Mouse (Mus musculus) thymus, postnatal 14 days (tissue): ENCODE results near the gene Hint1.
"Not testable (repeated sequence)": the region's sequence is repeated elsewhere in the genome, so short reads cannot be mapped to it uniquely, and the experiment has no call there.

Experiments
- DNase-seq: peaks from one replicate; pipeline ENCODE4 v3.0.0; 2021

The Hint1 gene

DNA sequence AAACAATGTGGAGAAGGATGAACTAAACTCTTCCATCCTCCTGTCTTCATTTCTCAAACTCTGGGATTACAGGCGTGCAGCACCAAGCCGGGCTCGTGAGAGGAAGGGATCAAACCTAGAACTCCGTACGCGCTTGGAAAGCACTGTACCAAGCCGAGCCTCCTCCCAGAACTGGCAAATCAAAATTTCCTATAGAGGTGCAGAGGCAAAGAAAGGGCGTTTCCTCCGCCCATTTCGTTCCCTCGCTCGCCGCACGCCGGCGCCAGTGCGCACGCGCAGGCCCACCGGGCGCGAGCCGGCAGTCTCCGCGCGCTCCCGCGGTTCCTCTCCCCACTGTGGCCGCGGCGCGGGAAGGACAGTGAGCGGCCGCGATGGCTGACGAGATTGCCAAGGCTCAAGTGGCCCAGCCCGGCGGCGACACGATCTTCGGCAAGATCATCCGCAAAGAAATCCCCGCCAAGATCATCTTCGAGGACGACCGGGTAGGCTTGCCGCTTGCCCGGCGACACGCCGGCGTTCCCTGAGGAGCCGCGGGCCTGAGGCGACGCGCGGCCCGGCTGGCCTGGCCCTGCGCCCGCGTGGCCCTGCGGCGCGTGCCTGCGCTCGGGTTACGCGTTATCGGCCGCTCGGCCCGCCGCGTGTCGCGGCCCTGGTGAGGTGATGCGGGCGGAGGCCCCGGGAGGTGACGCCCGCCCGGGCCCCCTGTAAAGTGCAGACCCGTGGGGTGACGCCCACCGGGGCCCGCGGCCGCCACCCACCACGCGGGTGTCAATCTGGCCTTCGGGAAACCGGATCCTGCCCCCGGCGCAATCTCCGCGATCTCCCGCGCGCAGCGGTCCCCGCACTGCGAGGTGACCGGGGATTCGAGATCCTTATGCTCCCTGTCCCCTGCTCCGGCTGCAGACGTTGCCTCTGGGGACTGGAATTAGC is at the start of gene Hint1:
TSS of gene Hint1 (plus strand) at position 265 of the 930 bp plus-strand sequence.
- peak; percentile 94 for DNase-seq

DNA sequence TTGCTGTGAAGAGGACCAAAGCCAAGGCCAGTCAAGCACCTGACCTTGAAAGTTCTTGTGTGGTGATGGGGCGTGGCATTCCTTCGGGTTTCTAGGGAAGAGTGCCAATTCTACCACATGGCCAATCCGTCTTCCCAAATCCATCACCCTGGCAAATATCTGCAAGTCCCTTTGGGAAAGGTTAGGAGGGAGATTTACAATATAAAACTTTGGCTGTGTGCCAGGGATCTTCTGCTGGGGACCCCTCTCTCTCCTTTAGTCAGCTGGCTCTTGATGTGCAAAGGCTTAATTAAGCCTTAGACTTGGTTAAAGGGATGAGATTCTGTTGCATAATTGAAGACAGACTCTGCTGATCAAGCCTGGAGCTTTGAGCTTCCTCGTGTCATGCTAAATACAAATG is 48.7 kb upstream of the Hint1 start:
- no peak for DNase-seq

DNA sequence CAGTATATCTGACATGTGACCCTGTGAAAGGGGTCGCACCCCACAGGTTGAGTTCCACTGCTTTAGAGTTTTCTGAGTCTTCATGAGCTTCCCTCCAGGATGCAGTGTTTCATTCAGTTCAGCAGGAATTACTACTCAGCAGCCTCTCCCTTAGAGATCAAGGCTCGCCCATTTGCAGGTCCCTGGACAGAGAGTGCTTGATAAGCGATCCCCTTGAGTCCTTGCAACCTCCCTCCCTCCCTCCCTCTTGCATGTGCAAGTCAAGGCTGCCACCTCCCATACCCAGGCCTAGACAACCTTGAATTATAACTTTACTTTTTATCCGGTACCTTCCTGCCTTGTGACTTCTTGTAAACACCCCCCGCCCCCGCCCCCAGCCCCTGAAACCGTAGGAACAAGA is 46.7 kb upstream of the Hint1 start:
- DNase-seq, result no peak

DNA sequence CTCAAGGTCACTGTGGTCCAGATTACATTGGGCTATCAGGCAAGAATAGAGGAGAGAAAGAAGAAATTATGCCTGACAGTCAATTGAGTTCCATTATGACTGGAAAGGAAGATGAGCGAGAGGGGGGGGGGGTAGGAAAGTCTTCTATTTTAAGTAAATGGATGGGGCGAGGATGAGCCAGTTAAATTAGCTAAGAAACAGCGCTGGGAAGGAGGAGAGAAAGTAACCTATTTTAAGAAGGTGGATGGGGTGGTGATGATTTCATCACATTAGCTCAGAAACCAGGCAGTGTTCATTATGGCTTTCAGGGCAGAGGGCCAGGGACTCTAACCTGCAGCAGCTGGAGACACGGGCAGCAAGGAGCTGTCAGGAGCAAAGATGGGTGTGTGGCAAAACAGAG is 42.7 kb upstream of the Hint1 start:
- DNase-seq, result no peak

DNA sequence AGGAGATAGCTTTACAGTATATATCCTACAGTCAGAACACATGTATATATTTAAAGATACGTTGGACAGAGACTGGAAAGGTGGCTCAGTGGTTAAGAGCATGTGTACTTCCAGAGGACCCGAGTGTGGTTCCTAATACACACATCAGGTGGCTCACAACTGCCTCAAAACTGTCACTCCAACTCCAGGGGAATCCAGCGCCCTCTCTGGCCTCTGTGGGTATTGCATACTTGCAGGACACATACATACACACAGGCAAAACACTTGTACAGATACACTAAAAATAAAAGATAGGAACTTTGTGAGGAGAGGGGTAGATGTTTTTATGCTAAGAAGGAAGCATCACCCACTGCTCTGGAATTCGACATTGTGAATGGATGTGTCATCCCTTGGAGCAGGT is 40.4 kb upstream of the Hint1 start:
- no peak for DNase-seq

DNA sequence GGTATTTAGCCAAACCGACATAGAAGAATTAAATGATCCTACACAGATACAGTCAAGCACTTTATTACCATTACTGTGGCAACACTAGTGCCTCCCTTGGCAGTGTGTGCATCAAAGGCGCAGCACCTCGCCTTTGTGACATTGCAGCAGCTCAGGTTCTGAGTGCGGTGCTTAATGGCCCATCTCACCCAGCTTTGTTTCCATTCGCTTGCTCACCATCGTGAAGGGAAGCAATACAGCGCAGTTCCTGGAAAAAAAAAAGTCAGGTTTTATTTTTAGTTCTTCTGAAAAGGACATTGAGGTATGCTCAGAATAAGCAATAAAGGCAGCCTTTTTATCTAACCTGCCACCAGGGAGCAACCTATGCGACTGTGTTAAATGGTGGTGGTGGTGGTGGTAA is 39.4 kb upstream of the Hint1 start:
- no peak for DNase-seq

DNA sequence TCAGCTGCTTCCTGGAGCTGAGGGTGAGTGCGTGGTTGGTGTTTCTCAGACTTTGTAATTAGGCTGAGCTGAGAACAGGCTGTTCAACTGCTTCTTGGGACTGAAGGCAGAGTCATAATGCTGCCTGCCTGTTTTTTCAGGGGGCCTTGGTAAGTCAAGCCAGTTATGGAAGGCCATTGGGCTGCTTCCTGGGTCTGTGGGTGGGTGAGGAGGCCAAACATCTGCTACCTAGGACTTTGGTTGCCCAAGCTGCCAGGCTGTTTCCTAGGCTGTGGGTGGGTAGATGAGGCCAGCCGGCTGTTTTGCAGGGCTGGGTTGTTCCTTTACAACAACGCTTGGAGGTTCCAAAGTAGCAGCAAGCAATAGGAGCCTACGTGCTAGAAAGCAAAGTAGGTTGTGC is 32.4 kb upstream of the Hint1 start:
- peak; percentile 20 for DNase-seq

DNA sequence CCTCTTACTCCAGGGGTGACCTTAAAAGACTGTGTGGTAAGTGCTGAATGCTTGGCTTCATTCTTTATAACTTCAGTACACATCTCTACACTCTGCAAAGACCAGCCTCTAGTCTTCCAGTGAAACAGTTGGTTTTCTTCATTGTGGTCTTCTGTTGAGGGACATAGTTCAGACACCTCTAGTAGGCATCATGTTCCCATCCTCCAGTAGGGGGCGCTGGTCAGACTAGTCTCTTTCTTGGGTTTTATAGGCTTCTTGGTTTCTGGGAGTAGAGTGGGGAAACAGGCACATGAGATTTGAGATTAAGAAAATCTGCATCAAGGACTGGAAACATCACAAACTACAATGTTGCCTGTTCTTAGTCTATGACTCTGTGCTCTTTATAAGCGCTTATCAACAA is 31.6 kb upstream of the Hint1 start:
- peak; percentile 42 for DNase-seq

DNA sequence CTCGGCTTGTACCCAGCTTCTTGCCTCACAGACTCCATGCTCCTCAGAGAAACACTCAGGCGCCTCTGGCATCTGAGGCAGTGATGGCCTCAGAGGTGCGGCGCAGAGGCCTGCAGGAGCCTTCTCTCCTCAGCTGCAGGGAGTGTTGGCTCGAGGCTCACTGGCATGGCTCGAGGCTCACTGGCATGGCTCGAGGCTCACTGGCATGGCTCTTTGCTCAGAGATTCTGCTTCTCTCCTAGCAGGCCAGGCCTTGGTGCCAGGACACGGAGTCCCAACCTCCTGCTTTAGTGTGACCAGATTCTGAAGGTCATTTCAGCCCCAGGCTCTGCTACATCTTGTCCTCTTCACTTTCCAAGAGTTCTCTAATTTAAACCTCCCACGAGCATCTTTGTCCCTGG is 30.1 kb upstream of the Hint1 start:
- no peak for DNase-seq

DNA sequence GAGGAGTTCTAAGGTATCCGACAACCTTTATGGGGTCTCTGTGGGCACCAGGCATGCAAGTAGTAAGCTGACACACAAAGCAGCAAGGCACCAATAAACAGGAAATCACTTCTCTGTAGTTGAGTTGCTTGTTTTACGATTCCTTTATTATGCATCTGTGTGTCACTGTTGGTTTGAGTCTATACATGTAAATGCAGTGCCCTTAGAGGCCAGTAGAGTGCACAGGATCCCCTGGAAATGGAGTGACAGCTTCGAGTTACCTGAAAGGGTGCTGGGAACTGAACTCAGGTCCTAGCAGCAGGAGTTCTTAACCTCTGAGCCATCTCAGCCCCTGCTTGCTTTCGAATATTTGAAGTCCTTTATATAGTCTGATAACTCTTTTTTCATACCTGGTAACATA is 26.5 kb upstream of the Hint1 start:
- no peak for DNase-seq

DNA sequence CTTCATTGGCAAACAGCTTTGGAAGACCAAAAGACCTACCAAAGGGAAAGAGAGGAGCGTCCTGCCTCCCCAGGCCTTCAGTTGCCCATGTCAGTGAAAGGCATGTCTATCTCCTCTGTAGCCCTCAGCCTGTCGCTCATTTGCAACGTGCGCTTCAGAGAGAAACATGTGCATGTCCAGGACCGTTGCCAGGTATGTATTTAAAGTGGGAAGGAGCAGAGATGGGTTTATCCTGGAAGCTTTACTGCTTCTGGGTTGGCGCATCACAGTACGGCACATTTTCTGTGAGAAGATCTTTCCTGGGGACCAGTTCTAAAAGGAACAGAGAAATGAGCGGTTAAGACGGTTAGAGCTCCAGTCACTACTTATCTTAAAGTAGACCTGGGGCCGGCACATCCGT is 25.3 kb upstream of the Hint1 start:
- DNase-seq, result no peak

DNA sequence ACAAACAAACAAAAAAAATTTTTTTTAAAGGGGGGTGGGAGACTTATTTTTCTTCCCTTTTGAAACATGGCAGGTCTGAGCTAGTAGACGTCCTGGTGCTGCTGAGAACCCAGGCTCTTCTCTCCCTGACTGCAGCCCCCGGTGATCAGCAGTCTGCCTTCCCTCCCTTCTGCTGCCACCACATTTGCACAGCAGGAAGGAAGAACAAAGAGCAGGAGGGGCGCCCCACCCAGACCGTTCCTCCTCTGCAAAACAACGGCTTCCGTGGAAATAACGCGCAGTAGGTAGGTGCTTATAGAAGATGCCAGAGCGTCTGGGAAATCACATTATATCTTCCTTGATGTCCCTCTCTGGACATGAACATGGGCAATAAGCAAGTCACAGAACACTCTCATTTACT is 21.8 kb upstream of the Hint1 start:
- DNase-seq, result peak; percentile 86

DNA sequence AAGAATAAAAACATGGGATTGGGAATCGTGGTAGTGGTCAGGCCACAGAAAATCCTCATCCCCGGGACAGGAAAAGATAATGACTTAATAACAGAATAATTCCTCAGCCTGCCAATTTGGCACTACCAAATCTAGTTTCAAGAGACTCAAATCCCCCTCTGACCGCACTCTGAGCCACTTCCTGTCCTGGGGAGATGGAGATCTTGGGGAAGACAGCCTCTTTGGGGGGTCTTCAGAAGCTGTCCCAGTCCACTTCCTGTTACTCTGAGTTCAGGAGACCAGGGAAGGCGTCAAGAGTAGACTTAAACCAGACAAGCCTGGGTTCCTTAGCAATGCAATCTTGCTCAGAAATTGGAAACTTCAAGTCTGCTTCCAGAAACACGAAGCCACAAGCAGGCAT is 21.2 kb upstream of the Hint1 start:
- peak; percentile 52 for DNase-seq

DNA sequence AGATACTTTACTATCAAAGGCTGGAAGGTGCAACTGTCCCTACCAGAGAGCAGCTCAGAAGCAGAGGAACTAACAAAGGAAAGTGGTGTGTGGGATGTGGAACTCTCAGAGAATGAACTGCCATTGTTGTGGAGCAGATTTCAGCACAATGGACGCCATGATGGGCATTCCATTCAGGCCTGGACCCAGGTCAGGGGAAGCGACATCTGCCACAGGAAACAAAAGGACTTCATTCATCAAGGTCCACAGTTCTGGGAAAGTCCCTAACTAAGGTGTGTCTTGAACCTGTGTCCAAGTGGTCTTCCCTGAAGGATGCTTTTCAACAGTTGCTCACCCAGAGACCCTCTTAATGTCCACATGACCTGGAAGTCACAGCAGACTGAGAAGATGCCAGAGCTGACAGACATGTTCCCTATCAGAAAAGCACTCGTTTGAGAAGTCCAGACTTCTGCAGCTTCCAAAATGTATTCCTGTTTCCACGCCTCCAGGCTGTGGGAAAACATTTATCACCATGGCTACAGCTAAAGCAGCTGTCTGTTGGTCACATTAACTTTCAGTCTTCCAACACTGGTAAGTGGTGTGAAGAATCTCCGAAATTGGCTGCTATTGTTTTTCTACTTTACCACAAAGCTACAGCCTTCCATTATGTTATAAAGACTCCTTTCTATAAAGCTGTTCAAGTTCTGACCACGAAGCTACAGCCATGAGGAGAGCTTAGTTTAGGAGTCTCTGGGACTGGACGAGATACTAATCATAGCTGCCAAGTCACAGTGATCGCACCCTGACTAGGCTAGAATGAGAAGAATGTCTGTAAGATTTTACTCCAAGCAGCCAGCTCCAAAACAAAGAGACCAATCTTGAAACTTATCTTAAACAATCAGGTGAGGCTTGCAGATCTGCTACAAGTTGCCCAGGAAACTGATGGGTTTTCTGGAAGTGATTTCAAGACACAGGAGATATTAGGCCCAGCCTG is 20.4 kb upstream of the Hint1 start:
- DNase-seq, result no peak

DNA sequence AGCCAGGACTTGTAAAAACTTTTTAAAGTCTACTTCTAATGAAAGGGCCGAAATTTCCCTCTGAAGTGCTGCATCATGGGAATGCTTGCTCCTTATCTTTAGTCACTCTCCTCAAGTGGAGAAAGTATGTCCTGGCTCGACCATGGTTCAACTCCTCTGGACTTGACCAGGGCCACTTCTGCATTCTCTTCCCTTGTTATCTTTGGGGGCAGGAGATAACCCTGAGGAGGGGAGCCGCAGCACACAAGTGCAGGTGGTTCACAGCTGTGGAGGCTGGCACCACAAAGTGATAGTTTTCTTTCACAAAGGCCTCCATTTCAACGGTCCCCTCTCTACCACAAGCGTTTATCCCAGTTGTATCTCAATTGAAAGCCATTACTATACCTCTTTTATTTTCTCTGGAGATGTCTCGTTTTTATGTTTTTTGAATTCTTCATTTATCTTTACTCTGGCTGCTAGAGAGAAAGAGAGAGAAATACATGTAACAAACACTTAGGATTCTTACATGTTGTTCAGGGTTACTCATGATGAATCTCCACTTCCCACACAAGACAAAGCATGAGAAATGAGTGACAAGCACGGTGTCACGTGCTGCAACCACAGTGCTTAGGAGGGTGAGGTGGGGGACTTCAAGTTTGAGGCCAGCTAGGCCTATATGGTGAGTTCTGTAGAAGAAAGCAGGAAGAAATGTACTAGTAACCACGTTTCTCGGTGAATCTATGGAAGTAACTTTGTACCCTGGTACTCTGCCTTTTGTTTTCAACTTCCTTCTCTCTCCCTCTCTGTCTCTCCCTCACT is 16.0 kb upstream of the Hint1 start:
- DNase-seq, result peak; percentile 72

DNA sequence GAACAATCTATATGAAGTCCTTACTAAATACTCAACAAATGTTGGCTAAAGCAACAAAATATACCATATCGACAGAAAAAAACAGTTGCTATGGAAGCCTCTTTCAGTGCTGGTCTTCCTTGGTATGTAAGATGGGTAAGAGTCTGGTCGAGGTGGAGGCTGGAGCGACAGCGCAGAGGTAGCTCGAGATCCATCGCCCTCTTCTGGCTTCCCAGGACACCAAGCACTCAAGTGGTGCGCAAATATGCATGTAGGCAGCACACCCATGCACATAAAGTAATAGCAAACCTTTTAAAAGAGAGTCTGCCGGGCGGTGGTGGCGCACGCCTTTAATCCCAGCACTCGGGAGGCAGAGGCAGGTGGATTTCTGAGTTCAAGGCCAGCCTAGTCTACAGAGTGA is 14.5 kb upstream of the Hint1 start:
- DNase-seq, result no peak

DNA sequence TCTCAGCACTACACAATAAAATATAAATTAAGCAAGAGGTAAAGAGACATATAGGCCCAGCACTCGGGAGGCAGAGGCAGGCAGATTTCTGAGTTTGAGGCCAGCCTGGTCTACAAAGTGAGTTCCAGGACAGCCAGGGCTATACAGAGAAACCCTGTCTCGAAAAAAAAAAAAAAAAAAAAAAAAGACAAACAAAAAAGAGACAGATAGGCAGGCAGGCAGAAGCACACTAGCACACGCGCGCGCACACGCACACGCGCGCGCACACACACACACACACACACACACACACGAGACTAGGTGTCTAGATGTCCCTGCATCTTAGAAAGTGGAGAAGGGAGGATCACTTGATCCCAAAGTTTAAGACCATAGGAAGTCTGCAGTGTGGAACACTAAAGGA is 7.3 kb upstream of the Hint1 start:
- DNase-seq, result not testable (repeated sequence)

DNA sequence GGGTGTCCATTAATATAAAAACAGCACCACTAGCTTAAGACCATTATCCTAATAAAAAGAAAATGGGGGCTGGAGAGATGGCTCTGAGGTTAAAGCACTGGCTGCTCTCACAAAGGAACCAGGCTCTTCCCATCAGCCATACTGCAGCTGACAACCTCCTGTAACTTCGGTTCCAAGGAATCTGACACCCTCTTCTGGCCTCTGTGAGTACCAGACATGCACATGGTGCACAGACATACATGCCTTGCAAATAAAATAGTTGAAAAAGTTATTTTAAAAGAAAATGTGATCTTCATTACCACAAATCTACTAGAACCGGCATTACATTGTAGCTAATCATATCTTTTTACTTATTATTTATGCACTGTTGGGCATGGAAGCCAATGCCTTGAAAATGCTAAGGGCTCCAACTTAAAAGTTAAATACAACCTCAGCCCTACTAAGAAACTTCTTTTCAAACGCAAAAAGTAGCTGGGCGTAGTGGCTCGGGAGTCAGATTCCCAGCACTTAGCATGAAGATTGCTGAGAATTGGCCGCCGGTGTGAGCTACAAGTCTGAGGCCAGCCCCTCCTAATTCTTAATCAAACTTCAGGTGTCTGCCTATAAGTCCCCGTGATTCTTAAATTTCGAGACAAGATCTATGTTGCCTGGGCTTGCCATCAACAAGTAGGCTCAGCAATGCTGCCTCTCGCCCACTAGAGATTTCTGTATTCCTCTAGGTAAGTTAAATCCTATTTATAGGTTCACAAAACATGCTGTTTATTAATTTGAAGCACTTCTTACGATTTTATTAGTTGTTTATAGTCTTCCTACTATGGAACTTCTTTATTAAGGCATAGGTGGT is 6.6 kb upstream of the Hint1 start:
- peak; percentile 50 for DNase-seq

DNA sequence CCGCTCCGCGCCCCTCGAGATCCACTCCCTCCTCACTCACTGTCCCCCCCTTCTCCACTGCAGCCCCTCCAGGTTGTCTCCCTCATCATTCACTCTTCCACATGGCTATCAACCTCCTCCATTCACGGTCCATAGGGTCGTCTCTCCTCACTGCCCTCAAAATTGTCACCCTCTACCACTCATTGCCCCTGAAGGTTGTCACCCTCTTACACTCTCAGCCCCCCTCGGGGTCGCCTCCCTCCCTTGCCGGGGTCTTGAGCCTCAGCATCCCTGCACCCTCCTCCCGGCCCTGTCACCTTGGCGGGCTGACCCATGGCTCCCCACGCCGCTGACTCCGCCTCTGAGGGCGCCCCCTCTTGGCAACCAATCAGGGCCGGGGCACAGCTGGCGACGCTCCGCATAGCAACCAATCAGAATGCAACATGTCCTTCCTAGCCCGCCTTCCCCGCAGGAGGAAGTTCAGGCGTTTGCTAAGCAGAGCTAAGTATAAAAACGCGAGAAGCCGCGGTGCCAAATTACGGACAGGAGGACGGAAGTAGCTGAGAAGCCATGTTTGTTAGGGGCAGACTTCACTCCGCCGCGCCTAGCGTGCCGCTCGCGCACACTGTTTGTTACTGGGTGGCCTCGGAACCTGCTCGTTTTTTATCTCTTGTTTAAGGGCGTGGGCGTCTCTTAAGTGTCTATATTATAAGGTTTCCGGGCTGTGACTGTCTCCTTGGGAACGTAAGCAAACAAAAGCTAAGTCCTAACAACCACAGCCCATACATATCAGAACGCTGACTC is 5.7 kb upstream of the Hint1 start, which contains the start of gene Lyrm7:
TSS of gene Lyrm7 (minus strand) at position 661 of the 783 bp plus-strand sequence.
- DNase-seq, result peak; percentile 96

DNA sequence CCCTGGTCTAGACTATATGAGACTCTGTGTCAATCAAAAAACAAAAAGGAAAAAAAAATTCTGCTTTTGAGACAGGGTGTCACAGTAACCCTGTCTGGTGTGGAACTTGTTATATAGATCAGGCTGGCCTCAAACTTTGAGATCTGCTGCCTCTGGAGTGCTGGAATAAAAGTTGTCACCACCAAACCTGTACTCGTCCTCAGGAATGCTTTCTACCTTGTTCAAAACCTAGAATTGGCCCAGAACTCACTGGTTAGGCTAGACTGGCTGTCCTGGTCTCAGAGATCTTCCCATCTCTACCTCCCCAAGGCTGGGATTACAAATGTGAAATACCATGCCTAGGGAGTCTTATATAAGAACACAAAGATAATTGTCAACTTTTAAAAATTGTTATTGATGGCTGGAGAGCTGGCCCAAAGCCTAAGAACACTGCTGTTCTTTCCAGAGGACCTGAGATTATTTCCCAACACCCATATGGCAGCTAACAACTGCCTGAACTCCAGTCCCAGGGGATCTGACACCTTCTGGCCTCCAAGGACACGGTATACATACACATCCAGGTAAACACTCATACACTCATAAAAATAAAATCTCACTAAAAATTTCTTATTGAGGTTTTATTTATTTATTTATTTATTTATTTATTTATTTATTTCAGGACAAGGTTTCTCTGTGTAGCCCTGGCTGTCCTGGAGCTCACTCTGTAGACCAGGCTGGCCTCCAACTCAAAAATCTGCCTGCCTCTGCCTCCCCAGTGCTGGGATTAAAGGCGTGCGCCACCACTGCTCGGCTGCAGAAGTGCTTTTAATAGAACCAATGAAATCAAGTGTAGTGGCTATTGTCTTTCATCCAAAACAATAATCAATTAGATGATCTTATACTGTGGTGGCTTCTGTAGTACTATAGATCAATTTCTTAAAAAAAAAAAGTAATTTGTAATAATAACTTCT is 4.4 kb upstream of the Hint1 start:
- no peak for DNase-seq
